11 mouse cellular contexts compared by ENCODE assay signal in the genomic region with DNA sequence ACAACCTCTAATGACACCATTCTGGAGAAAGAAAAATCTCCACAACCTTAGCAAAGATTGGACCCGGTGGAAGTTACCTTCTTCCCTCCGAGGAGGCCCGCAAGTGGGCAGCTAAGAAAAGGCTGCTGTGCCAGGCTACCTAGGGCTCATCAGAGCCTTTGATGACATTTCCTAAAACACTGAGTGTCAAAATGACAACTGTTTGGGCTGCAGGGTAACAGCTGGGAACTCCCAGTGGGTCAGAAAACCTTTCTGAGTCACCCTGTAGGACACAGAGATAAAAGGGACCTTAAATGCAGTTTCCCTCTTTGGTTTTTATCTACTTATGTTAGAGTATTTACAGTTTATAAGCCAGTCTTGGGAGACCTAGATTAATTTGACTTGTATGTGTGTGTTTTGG. TPM values are rescaled to one million over a fixed set of nuclear protein-coding genes. Genes with fewer than 3 reads are reported as not detected.
DNase-seq lines count a peak whose midpoint lies in the region; ATAC-seq and TF ChIP-seq lines count a peak whose summit lies in the region.
"Had no signal": no experiment of that assay in that cellular context is flagged by ENCODE, and none has a peak within 500 bp of the region (broad histone marks: within the 10 kb centered on the region; RNA-seq: fewer than 3 reads in every experiment).

No protein-coding gene starts in this region.

- H3K9me3 ChIP-seq in heart, embryonic 13.5 days: no peaks in the 10 kb centered on the region
- H3K9me3 ChIP-seq in liver, embryonic 12.5 days (replicated peaks): no peaks in the 10 kb centered on the region
- no peaks in the 10 kb centered on the region for H3K9me3 ChIP-seq in embryonic facial prominence, embryonic 12.5 days

- no peak overlapping the region for H3K4me3 ChIP-seq in heart, embryonic 13.5 days
- H3K4me3 ChIP-seq in liver, adult 2 months (ENCODE audit: insufficient read depth, low read depth, low read length): no peak overlapping the region
- no peak overlapping the region for H3K4me3 ChIP-seq in liver, embryonic 12.5 days
- H3K4me3 ChIP-seq in embryonic facial prominence, embryonic 12.5 days: no peak overlapping the region
- H3K4me3 ChIP-seq in myocyte: no peak overlapping the region

- peaks cover 39% of the 10 kb centered on the region for H3K4me1 ChIP-seq in heart, embryonic 13.5 days
- peaks cover 2% of the 10 kb centered on the region; the same call in 1 of the 2 replicates for H3K4me1 ChIP-seq in liver, adult 2 months (ENCODE audit: control insufficient read depth, insufficient read depth, low read length)
- H3K4me1 ChIP-seq in liver, embryonic 12.5 days: peaks cover 19% of the 10 kb centered on the region
- peaks cover 24% of the 10 kb centered on the region; the same call in 1 of the 2 replicates for H3K4me1 ChIP-seq in embryonic facial prominence, embryonic 12.5 days

- ATAC-seq in heart, embryonic 13.5 days (ENCODE audit: extremely low read depth, insufficient number of reproducible peaks, low FRiP score, low TSS enrichment): no peak
- ATAC-seq in liver, embryonic 12.5 days: no peak
- ATAC-seq in embryonic facial prominence, embryonic 12.5 days (ENCODE audit: insufficient number of reproducible peaks, insufficient read depth, low FRiP score, low TSS enrichment): no peak

- peak overlapping the region; percentile 87 for H3K27ac ChIP-seq in heart, embryonic 13.5 days (replicated peaks)
- H3K27ac ChIP-seq in liver, adult 2 months (replicated peaks; ENCODE audit: insufficient read depth, low read depth, low read length): peak overlapping the region; percentile 70
- no peak overlapping the region for H3K27ac ChIP-seq in liver, embryonic 12.5 days
- H3K27ac ChIP-seq in embryonic facial prominence, embryonic 12.5 days: 0 out of 2 replicates have a peak overlapping the region, but pooled peaks have one; percentile 51

- H3K36me3 ChIP-seq in heart, embryonic 13.5 days: no peaks in the 10 kb centered on the region
- no peaks in the 10 kb centered on the region for H3K36me3 ChIP-seq in liver, adult 2 months (ENCODE audit: control insufficient read depth, insufficient read depth, low read length)
- no peaks in the 10 kb centered on the region for H3K36me3 ChIP-seq in liver, embryonic 12.5 days
- no peaks in the 10 kb centered on the region for H3K36me3 ChIP-seq in embryonic facial prominence, embryonic 12.5 days
- H3K36me3 ChIP-seq in myocyte (ENCODE audit: control insufficient read depth, insufficient read depth): no peaks in the 10 kb centered on the region

- no peak overlapping the region for H3ac ChIP-seq in myocyte (ENCODE audit: control insufficient read depth, insufficient read length)

- 68% methylated on average over 3 of the region's 3 CpGs for WGBS in heart, embryonic 13.5 days
- WGBS in liver, adult 2 months: 71% methylated on average over 3 of the region's 3 CpGs
- 63% methylated on average over 3 of the region's 3 CpGs for WGBS in liver, embryonic 12.5 days (ENCODE audit: insufficient replicate concordance)
- WGBS in embryonic facial prominence, embryonic 12.5 days: 83% methylated on average over 3 of the region's 3 CpGs

- DNase-seq in heart, adult 9 months (ENCODE audit: low spot score in 2 of 2): no peak
- no peak for DNase-seq in liver, adult 2 months (ENCODE audit: extremely low read depth, low read depth, low spot score)
- no peak for DNase-seq in thymus, postnatal 0 days (ENCODE audit: low spot score)
- DNase-seq in cerebellum, adult 11 months: no peak
- DNase-seq: gastrocnemius, postnatal 10 days; right cerebral cortex, postnatal 14 days; thymus, postnatal 36 days had no signal

- no peaks in the 10 kb centered on the region for H3K79me2 ChIP-seq in liver, adult 2 months (ENCODE audit: control insufficient read depth, insufficient read depth, low read length)
- H3K79me2 ChIP-seq in myocyte (ENCODE audit: control insufficient read depth, insufficient read depth): no peaks in the 10 kb centered on the region

- no peak overlapping the region for H3K9ac ChIP-seq in heart, embryonic 13.5 days
- no peak overlapping the region for H3K9ac ChIP-seq in liver, adult 2 months (ENCODE audit: low read depth, low read length)
- no peak overlapping the region for H3K9ac ChIP-seq in liver, embryonic 12.5 days
- no peak overlapping the region for H3K9ac ChIP-seq in embryonic facial prominence, embryonic 12.5 days

- no peaks in the 10 kb centered on the region for H3K27me3 ChIP-seq in heart, embryonic 13.5 days (replicated peaks)
- H3K27me3 ChIP-seq in liver, adult 2 months (ENCODE audit: control insufficient read depth, insufficient read depth, low read length): no peaks in the 10 kb centered on the region
- peaks cover 29% of the 10 kb centered on the region for H3K27me3 ChIP-seq in liver, embryonic 12.5 days (replicated peaks)
- H3K27me3 ChIP-seq in embryonic facial prominence, embryonic 12.5 days: no peaks in the 10 kb centered on the region
- H3K27me3 ChIP-seq in myocyte (ENCODE audit: control insufficient read depth, insufficient read depth, insufficient read length): no peaks in the 10 kb centered on the region

- TF ChIP-seq CTCF in liver, adult 2 months (IDR thresholded peaks at IDR 0.05; ENCODE audit: low read depth, low read length): no peak

- TF ChIP-seq POLR2A in liver, adult 2 months (IDR thresholded peaks at IDR 0.05; ENCODE audit: extremely low read depth, insufficient read depth, low read length): no peak
- TF ChIP-seq POLR2A in myocyte (IDR thresholded peaks at IDR 0.05; ENCODE audit: insufficient read length, low read depth): no peak

- no peak overlapping the region for H3K4me2 ChIP-seq in heart, embryonic 13.5 days
- no peak overlapping the region for H3K4me2 ChIP-seq in liver, embryonic 12.5 days
- H3K4me2 ChIP-seq in embryonic facial prominence, embryonic 12.5 days (replicated peaks): no peak overlapping the region
- H3K4me2 ChIP-seq in myocyte (ENCODE audit: low read depth): peak overlapping the region; percentile 80

TF ChIP-seq in myocyte, 11 proteins besides CTCF, POLR2A, EP300 and RAD21:
- TF ChIP-seq TCF3 (IDR thresholded peaks at IDR 0.05; ENCODE audit: insufficient read length, low read depth) (peak; percentile 5), TCF12 (IDR thresholded peaks at IDR 0.05; ENCODE audit: insufficient read depth, poor library complexity, severe bottlenecking) (peak; percentile 91), POLR2AphosphoS2 (IDR thresholded peaks at IDR 0.05; ENCODE audit: insufficient read length, low read depth) (no peak), MYOD1 (IDR thresholded peaks at IDR 0.05; ENCODE audit: control insufficient read depth in 1 of 3, insufficient read length in 2 of 3, low read depth in 2 of 3) (peak; percentile 55 to 81 (median 64)), MYOG (IDR thresholded peaks at IDR 0.05; ENCODE audit: control insufficient read depth in 1 of 3, insufficient read depth in 1 of 3, insufficient read length in 2 of 3, low read depth in 2 of 3) (peak in 2 of 3 experiments; percentile 65 to 86), MAX (IDR thresholded peaks at IDR 0.05; ENCODE audit: low read depth) (no peak), E2F4 (IDR thresholded peaks at IDR 0.05; ENCODE audit: insufficient read depth) (no peak)

RNA-seq across cellular contexts. Expression of a gene that starts 6.1 kb away (rescaled TPM):
- polyA plus RNA-seq in heart, embryonic 13.5 days (2015; fragmentation: Nextera tagmentation; extraction: Ambion mirVana): 0.59 and 0.67 TPM in 2 replicates
- total RNA-seq in liver, adult 2 months (2014; rRNA removed): 0.09 TPM in 1 of 2 replicates, not detected in the other
- polyA plus RNA-seq in liver, adult 2 months (2012; rRNA removed): 0.04 TPM in 1 of 2 replicates, not detected in the other
- 0.12 TPM in 2 replicates for polyA plus RNA-seq in liver, embryonic 12.5 days (2016; fragmentation: Nextera tagmentation; extraction: Ambion mirVana)
- polyA plus RNA-seq in embryonic facial prominence, embryonic 12.5 days (2016; fragmentation: Nextera tagmentation; extraction: Ambion mirVana): 3.0 and 3.3 TPM in 2 replicates
- 0.16 TPM for polyA plus RNA-seq in myocyte (2012; fragmentation: generic; extraction: Trizol)
- 0.12 and 0.31 TPM in 2 replicates for polyA plus RNA-seq in thymus, postnatal 0 days (2015; fragmentation: Nextera tagmentation; extraction: Ambion mirVana)
